Mouse (Mus musculus) heart, adult 2 months (tissue): ENCODE measurements around the gene Serpinh1. TPM values are rescaled to one million over a fixed set of nuclear protein-coding genes. Genes with fewer than 3 reads are reported as not detected.
A peak's percentile ranks its signal among the peaks of the same experiment; 100 is the strongest.

Source experiments
- DNase-seq, 2 experiments: peaks; one replicate each; pipeline ENCODE4 v3.0.0; 2021
- H3K27ac ChIP-seq: fragments of 200-600 bp; 2 replicates; pipeline ENCODE4 v1.8.1; 2022
- H3K27me3 ChIP-seq: fragments of 200-500 bp; 2 replicates; pipeline ENCODE4 v1.6.1; 2012; ENCODE audit warnings: mild to moderate bottlenecking, low read length, inconsistent platforms, mixed read lengths; ENCODE audit not compliant: control insufficient read depth, insufficient read depth
- H3K36me3 ChIP-seq: fragments of 200-500 bp; 2 replicates; pipeline ENCODE4 v1.6.1; 2012; ENCODE audit warnings: low read length, inconsistent platforms; ENCODE audit not compliant: control insufficient read depth, insufficient read depth
- H3K4me1 ChIP-seq: fragments of 200-500 bp; 2 replicates; pipeline ENCODE4 v1.6.1; 2011; ENCODE audit warnings: low read length; ENCODE audit not compliant: control insufficient read depth, insufficient read depth
- H3K4me3 ChIP-seq: fragments of 200-600 bp; 2 replicates; pipeline ENCODE4 v1.8.1; 2022
- H3K79me2 ChIP-seq: fragments of 200-500 bp; replicated peaks from 2 replicates; pipeline ENCODE4 v1.6.1; 2012; ENCODE audit warnings: mild to moderate bottlenecking, inconsistent platforms, low read length, moderate library complexity, mixed read lengths; ENCODE audit not compliant: control insufficient read depth, insufficient read depth
- H3K9ac ChIP-seq: fragments of 200-500 bp; 2 replicates; pipeline ENCODE4 v1.6.1; 2012; ENCODE audit warnings: low read depth, mild to moderate bottlenecking, control low read depth, inconsistent platforms, low read length, mixed read lengths
- CTCF ChIP-seq: fragments of 200-600 bp; IDR thresholded peaks from 2 replicates; pipeline ENCODE4 v1.8.1; 2022; ENCODE audit warnings: antibody characterized with exemption, mild to moderate bottlenecking, moderate library complexity
- EP300 ChIP-seq: fragments of 200-500 bp; IDR thresholded peaks from 2 replicates; pipeline ENCODE4 v1.6.1; 2011; ENCODE audit warnings: low read depth, low read length, control low read depth; ENCODE audit not compliant: insufficient read depth
- POLR2A ChIP-seq: fragments of 200-500 bp; IDR thresholded peaks from 2 replicates; pipeline ENCODE4 v1.6.1; 2011; ENCODE audit warnings: mild to moderate bottlenecking, low read depth, low read length, control low read depth; ENCODE audit not compliant: insufficient read depth
- WGBS: fragments of 180-500 bp; shearing (Covaris S2); methylation state at CpG from one replicate; pipeline ENCODE4 v1.1.7; 2018; 5-methylcytosine and 5-hydroxymethylcytosine counted together
- intact Hi-C: fragments of 180-260 bp; cut with DNase I; formaldehyde crosslinking; loops from one replicate; pipeline ENCODE4 v1.15.1; 2025
- polyA plus RNA-seq: library from polyadenylated mRNA; depleted of rRNA; stranded (reverse); fragments of >200 nt; gene quantifications from 2 replicates; pipeline ENCODE4 v1.2.3, GENCODE M21; 2012
- total RNA-seq, 2 experiments: library from RNA; stranded (reverse); gene quantifications; 2 replicates each; pipeline ENCODE4 v1.2.3; 2021

Gene Serpinh1
- total and polyA plus RNA-seq, 3 experiments = 193 to 275 (median 214) TPM

- WGBS = 46% methylated on average over 5 of the region's 5 CpGs
- intact Hi-C loops = no loop called here
- TF ChIP-seq EP300 (no peak), POLR2A (no peak), CTCF (no peak)
- Histone ChIP-seq H3K36me3 (no peaks in the 10 kb centered on the region), H3K27ac (peak overlapping the region; percentile 31), H3K79me2 (no peaks in the 10 kb centered on the region), H3K4me3 (no peak overlapping the region), H3K27me3 (no peaks in the 10 kb centered on the region), H3K9ac (no peak overlapping the region), H3K4me1 (peaks cover 22% of the 10 kb centered on the region)
- peak; percentile 52 to 69 for DNase-seq
Measured at GRCm38 (mm10) chr7:99386030-99386429, 33.0 kb upstream of the Serpinh1 start.

GRCm38 (mm10) chr7:99384101-99384611, 31.1 kb upstream of the Serpinh1 start:
- peak; percentile 46 to 49 for DNase-seq

GRCm38 (mm10) chr7:99383246-99383645, 30.2 kb upstream of the Serpinh1 start:
- intact Hi-C loops = no loop called here
- TF ChIP-seq POLR2A (no peak), CTCF (no peak), EP300 (no peak)
- H3K36me3 ChIP-seq = no peaks in the 10 kb centered on the region
- H3K4me3 ChIP-seq = peak overlapping the region; percentile 92
- whole genome bisulfite sequencing = 35% methylated on average over 5 of the region's 5 CpGs
- H3K27me3 ChIP-seq = no peaks in the 10 kb centered on the region
- H3K79me2 ChIP-seq = no peaks in the 10 kb centered on the region
- H3K4me1 ChIP-seq = peaks cover 25% of the 10 kb centered on the region
- H3K27ac ChIP-seq = peak overlapping the region; percentile 92
- peak overlapping the region; percentile 10 for H3K9ac ChIP-seq
- DNase-seq = no peak

More at GRCm38 (mm10) chr7:99384101-99384611, 31.1 kb upstream of the Serpinh1 start:
- Histone ChIP-seq H3K79me2 (no peaks in the 10 kb centered on the region), H3K4me3 (peak overlapping the region; percentile 92), H3K27me3 (no peaks in the 10 kb centered on the region), H3K4me1 (peaks cover 25% of the 10 kb centered on the region), H3K27ac (peak overlapping the region; percentile 92), H3K36me3 (no peaks in the 10 kb centered on the region), H3K9ac (peak overlapping the region; percentile 10; the same call in 1 of the 2 replicates)
- intact Hi-C loops = loop anchor here (1.0 kb wide), 1 partner anchor 29 kb away; no protein-coding TSS in a partner anchor
- WGBS = 25% methylated on average over 4 of the region's 4 CpGs
- TF ChIP-seq CTCF (peak; percentile 33), POLR2A (0 out of 2 replicates have a peak, but pooled peaks have one; percentile 28), EP300 (0 out of 2 replicates have a peak, but pooled peaks have one; percentile 40)

GRCm38 (mm10) chr7:99382088-99383000, 29.3 kb upstream of the Serpinh1 start:
- whole genome bisulfite sequencing = 6% methylated on average over 30 of the region's 30 CpGs
- H3K27ac ChIP-seq = peak overlapping the region; percentile 92
- DNase-seq = peak in 1 of 2 experiments; percentile 45
- H3K36me3 ChIP-seq = no peaks in the 10 kb centered on the region
- H3K4me3 ChIP-seq = peak overlapping the region; percentile 92
- H3K79me2 ChIP-seq = no peaks in the 10 kb centered on the region
- peak overlapping the region; percentile 90 for H3K9ac ChIP-seq
- H3K27me3 ChIP-seq = no peaks in the 10 kb centered on the region
- intact Hi-C loops = no loop called here
- peaks cover 25% of the 10 kb centered on the region for H3K4me1 ChIP-seq
- TF ChIP-seq CTCF (no peak), EP300 (no peak), POLR2A (no peak)

- TF ChIP-seq CTCF (no peak), EP300 (0 out of 2 replicates have a peak, but pooled peaks have one; percentile 12), POLR2A (peak; percentile 66)
- Histone ChIP-seq H3K4me3 (peak within 1 kb of the TSS; percentile 92), H3K4me1 (peaks cover 24% of the 10 kb centered on the region), H3K27me3 (no peaks in the 10 kb centered on the region), H3K9ac (peak within 1 kb of the TSS; percentile 90), H3K36me3 (no peaks in the 10 kb centered on the region), H3K27ac (peak within 1 kb of the TSS; percentile 92), H3K79me2 (no peaks in the 10 kb centered on the region)
- under 1% methylated on average over 73 of the region's 73 CpGs for WGBS
- peak; percentile 100 for DNase-seq
- intact Hi-C loops = loop anchor here (1.0 kb wide), 1 partner anchor 20 kb away; no protein-coding TSS in a partner anchor
Measured at GRCm38 (mm10) chr7:99381214-99382087, 28.4 kb upstream of the Serpinh1 start, which contains the start of gene Gdpd5. TSS of gene Gdpd5 (plus strand) at chr7:99381414.
